Mouse (Mus musculus) heart, embryonic 14.5 days (tissue): ENCODE data around the gene Ankib1. TPM values are rescaled to one million over a fixed set of nuclear protein-coding genes. Genes with fewer than 3 reads are reported as not detected.
"Not testable (repeated sequence)": the region's sequence is repeated elsewhere in the genome, so short reads cannot be mapped to it uniquely, and the experiment has no call there.

Experiments
- ATAC-seq: fragments of 200-750 bp; cut with Nextera tagmentation; 2 replicates; pipeline ENCODE4 v1.8.0; 2017; ENCODE audit warnings: low read depth, moderate TSS enrichment; ENCODE audit not compliant: insufficient number of reproducible peaks, insufficient read depth, low FRiP score
- H3K27ac ChIP-seq, 2 experiments: fragments of 200-500 bp in 1 of 2; fragments of 300-500 bp in 1 of 2; sonication (generic) in 1 of 2; replicated peaks in 1 of 2; 2 replicates each; pipeline ENCODE4 v1.5.1; 2012 to 2014; ENCODE audit warnings: low read depth in 2 of 2, low read length in 2 of 2, control low read depth in 1 of 2, mild to moderate bottlenecking in 1 of 2, mixed read lengths in 1 of 2; ENCODE audit not compliant: control insufficient read depth in 1 of 2, insufficient read depth in 1 of 2
- H3K27me3 ChIP-seq: fragments of 300-500 bp; sonication (generic); 2 replicates; pipeline ENCODE4 v1.6.1; 2014; ENCODE audit warnings: mild to moderate bottlenecking, low read length, control low read depth; ENCODE audit not compliant: control insufficient read depth, insufficient read depth
- H3K36me3 ChIP-seq: fragments of 300-500 bp; sonication (generic); 2 replicates; pipeline ENCODE4 v1.6.1; 2014; ENCODE audit warnings: mild to moderate bottlenecking, control low read depth, low read length, mixed read lengths; ENCODE audit not compliant: control insufficient read depth, insufficient read depth
- H3K4me1 ChIP-seq, 2 experiments: fragments of 200-500 bp in 1 of 2; fragments of 300-500 bp in 1 of 2; sonication (generic) in 1 of 2; 2 replicates each; pipeline ENCODE4 v1.6.1; 2012 to 2014; ENCODE audit warnings: low read length in 2 of 2, control low read depth in 1 of 2, mixed read lengths in 1 of 2; ENCODE audit not compliant: control insufficient read depth in 2 of 2, insufficient read depth in 2 of 2
- H3K4me2 ChIP-seq: fragments of 300-500 bp; sonication (generic); 2 replicates; pipeline ENCODE4 v1.6.1; 2014; ENCODE audit warnings: mild to moderate bottlenecking, low read length
- H3K4me3 ChIP-seq, 2 experiments: fragments of 200-500 bp in 1 of 2; fragments of 300-500 bp in 1 of 2; sonication (generic) in 1 of 2; 2 replicates each; pipeline ENCODE4 v1.5.1; 2012 to 2014; ENCODE audit warnings: low read length in 2 of 2, mild to moderate bottlenecking in 2 of 2, control low read depth in 1 of 2, low read depth in 1 of 2, moderate library complexity in 1 of 2; ENCODE audit not compliant: control insufficient read depth in 1 of 2, insufficient read depth in 1 of 2
- H3K9ac ChIP-seq: fragments of 300-500 bp; sonication (generic); 2 replicates; pipeline ENCODE4 v1.6.1; 2014; ENCODE audit warnings: mild to moderate bottlenecking, low read length
- H3K9me3 ChIP-seq: fragments of 300-500 bp; sonication (generic); 2 replicates; pipeline ENCODE4 v1.6.1; 2016; ENCODE audit warnings: low read length, control low read depth; ENCODE audit not compliant: control insufficient read depth
- WGBS: fragments of 180-500 bp; shearing (Covaris S2); extraction: QIAGEN DNeasy Blood & Tissue Kit; methylation state at CpG from one replicate; pipeline ENCODE4 v1.1.7; 2014; 5-methylcytosine and 5-hydroxymethylcytosine counted together
- polyA plus RNA-seq: library from polyadenylated mRNA; unstranded; fragments of >200 nt; fragmentation: Nextera tagmentation; extraction: Ambion mirVana; gene quantifications from 2 replicates; pipeline ENCODE4 v1.2.1, GENCODE M21; 2014

Gene Ankib1
- polyA plus RNA-seq, 1 experiment from 2014 or later = 8.0 TPM

DNA sequence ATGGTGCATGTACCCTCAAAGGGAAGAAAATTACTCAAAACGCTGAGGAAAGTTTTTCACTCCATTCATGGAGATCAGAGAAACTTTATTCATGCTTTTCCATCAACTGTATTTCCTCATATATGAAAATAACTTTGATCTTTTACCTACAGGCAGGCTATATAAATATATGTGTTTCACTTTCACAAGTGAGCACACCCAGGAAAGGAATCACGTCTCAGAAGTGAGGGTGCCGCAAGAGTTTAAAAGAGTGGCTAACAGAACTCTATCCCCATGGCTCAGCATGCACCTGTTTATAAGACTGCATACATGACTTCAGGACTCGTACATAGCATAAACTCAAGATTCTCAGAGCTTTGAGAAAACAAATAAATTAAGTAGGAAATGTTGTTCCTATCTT lies 1.8 kb downstream of the Ankib1 start:
- Histone ChIP-seq H3K9ac (no peak overlapping the region), H3K9me3 (no peaks in the 10 kb centered on the region)

DNA sequence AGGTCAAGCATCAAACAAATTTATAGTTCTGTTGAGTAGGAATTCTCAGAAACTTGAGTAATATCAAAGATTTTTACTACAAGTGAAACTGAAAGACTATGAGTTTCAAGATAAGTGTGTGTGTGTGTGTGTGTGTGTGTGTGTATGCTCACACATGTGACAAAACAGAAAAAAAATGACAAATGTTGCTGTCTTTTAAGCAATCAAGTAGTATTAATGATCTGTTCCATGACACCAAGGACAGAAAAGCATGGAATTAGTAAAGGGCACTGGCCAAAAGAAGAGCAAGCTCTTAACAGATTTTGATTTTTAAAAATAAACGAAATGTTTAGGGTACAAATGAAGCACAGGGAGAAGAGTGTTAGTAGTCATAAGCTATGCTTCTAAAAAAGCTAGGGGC lies 2.7 kb downstream of the Ankib1 start:
- Histone ChIP-seq H3K9me3 (no peaks in the 10 kb centered on the region), H3K27ac (no peak overlapping the region), H3K27me3 (no peaks in the 10 kb centered on the region), H3K9ac (no peak overlapping the region), H3K4me1 (peaks cover 2 to 4% of the 10 kb centered on the region in 2 experiments; a peak in 3 of 4 replicates), H3K4me2 (no peak overlapping the region), H3K36me3 (0 out of 2 replicates have a peak, but pooled peaks cover 3% of the 10 kb centered on the region), H3K4me3 (no peak overlapping the region)
- no peak for ATAC-seq
- WGBS = 78% methylated on average over 1 of the region's 1 CpGs

More for the DNA sequence above, 1.8 kb downstream of the Ankib1 start:
- Histone ChIP-seq H3K36me3 (no peaks in the 10 kb centered on the region), H3K27ac (no peak overlapping the region), H3K4me3 (no peak overlapping the region), H3K4me1 (peaks cover 2 to 4% of the 10 kb centered on the region in 2 experiments; a peak in 3 of 4 replicates), H3K4me2 (no peak overlapping the region; the same call in 1 of the 2 replicates), H3K27me3 (no peaks in the 10 kb centered on the region)
- ATAC-seq = no peak
- 76% methylated on average over 4 of the region's 4 CpGs for WGBS

DNA sequence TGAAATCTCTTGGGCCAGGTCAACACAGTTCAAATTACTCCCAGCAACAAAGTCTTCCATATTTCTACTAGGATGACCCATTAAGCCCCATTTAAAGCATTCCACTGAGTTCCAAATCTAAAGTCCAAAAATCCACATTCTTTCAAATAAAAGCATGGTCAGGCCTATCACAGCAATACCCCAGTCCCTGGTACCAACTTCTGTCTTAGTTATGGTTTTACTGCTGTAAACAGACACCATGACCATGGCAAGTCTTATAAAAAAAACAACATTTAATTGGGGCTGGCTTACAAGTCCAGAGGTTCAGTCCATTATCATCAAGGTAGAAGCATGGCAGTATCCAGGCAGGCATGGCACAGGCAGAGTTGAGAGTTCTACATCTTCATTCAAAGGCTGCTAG lies 4.1 kb downstream of the Ankib1 start:
- ATAC-seq, H3K9me3 ChIP-seq, H3K36me3 ChIP-seq, H3K4me2 ChIP-seq, H3K4me3 ChIP-seq, H3K9ac ChIP-seq, H3K27ac ChIP-seq, H3K4me1 ChIP-seq, H3K27me3 ChIP-seq: not testable (repeated sequence)

DNA sequence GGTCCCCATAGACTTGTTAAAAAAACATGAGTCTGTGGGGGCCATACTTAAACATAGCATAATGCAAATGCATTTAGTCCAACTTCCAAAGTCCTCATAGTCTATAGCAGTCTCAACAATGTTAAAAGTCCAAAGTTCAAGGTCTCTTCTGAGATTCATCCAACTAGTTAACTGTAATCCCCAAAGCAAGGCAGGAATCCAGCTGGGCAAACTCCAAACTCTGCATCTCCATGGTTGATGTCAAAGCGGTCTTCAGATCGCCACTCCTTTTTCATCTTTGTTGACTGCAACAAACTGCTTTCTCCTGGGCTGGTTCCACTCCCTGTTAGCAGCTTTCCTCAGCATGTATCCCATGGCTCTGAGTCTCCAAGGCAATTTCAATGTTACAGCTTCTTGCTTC lies 5.6 kb downstream of the Ankib1 start:
- H3K9me3 ChIP-seq, H3K9ac ChIP-seq, H3K4me2 ChIP-seq, H3K27me3 ChIP-seq, H3K4me3 ChIP-seq, H3K4me1 ChIP-seq, H3K27ac ChIP-seq, ATAC-seq, H3K36me3 ChIP-seq: not testable (repeated sequence)
- 96% methylated on average over 2 of the region's 2 CpGs for WGBS

DNA sequence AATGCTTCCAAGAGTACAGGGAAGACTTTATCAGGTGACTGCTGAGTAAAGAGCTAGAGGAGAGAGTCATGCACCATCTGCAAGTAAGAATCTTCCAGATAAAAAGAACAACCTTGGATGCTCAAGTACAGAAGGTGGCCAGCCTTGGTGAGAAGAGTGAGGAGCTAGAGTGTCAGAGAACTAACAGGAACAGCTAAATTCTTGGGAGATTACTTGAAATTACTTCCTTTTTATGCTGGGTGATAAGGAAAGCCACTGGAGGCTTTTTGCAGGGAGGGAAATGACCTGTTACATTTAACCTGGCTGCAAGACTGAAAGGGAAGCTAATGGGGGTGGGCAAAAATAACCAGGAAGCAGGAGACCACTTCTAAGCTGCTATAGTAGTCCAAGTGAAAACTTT lies 11.7 kb downstream of the Ankib1 start:
- H3K36me3 ChIP-seq = 0 out of 2 replicates have a peak, but pooled peaks cover 5% of the 10 kb centered on the region
- H3K27ac ChIP-seq = no peak overlapping the region
- H3K27me3 ChIP-seq = no peaks in the 10 kb centered on the region
- ATAC-seq = no peak
- no peaks in the 10 kb centered on the region for H3K9me3 ChIP-seq
- H3K4me3 ChIP-seq = no peak overlapping the region
- no peak overlapping the region for H3K4me2 ChIP-seq
- no peak overlapping the region for H3K9ac ChIP-seq
- H3K4me1 ChIP-seq = peaks cover 0 to 5% of the 10 kb centered on the region in 2 experiments; a peak in 2 of 4 replicates

DNA sequence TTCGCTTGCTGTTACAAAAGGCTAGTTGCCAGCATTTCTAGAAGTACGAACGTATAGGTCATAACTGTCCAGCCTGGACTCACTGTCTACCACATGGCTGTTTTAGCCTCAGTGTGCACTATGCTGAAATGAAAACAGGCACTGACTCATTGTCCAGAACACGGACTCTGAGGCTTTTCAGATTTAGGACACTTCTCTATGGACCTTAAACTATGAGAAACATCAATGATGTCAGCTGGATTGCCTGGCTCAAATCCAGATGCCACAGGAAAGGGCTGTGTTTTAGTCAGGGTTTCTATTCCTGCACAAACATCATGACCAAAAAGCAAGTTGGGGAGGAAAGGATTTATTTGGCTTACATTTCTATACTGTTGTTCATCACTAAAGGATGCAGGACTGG lies 15.2 kb downstream of the Ankib1 start:
- WGBS = 63% methylated on average over 4 of the region's 4 CpGs
- H3K4me1 ChIP-seq = peaks cover 0 to 5% of the 10 kb centered on the region in 2 experiments; a peak in 3 of 4 replicates
- H3K9ac ChIP-seq = no peak overlapping the region
- H3K9me3 ChIP-seq = no peaks in the 10 kb centered on the region
- H3K27me3 ChIP-seq = no peaks in the 10 kb centered on the region
- no peak for ATAC-seq
- H3K27ac ChIP-seq = no peak overlapping the region
- H3K4me2 ChIP-seq = no peak overlapping the region
- no peaks in the 10 kb centered on the region for H3K36me3 ChIP-seq
- H3K4me3 ChIP-seq = no peak overlapping the region

DNA sequence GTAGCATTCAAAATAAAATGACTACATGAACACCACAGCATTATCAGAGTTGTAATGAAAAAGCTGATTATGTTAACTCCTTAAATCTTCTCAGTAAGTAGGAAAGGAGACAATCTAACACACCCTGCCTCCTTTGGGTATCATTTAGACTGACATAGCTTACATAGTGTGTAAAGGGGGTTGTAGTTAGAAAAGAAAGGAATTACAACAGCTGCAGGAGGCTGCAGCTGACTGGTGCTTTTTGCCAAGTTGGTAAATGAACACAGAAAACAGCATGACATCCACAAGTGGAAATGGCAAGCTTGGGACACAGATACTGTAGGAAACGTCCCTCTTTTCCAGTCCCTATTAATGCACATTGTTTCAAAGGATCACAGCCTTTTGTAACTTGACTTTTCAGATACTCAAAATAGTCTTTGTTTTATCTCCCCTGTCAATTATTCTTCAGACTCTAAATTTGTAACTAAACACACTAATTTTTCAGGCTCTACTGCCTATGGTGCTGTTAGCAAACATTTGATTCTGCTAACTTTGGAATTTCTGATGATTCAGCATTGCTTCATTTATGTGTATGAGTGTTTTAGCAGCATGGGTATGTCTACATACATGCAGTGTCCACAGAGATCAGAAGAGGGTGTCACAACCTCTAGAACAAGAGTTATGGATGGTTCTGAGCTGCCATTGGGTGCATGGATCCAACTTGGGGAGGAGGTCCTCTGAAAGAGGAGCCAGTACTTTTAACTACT lies 17.8 kb downstream of the Ankib1 start:
- no peak for ATAC-seq
- Histone ChIP-seq H3K4me3 (no peak overlapping the region), H3K9ac (no peak overlapping the region), H3K36me3 (no peaks in the 10 kb centered on the region), H3K27ac (no peak overlapping the region), H3K9me3 (no peaks in the 10 kb centered on the region), H3K4me2 (no peak overlapping the region), H3K27me3 (no peaks in the 10 kb centered on the region), H3K4me1 (no peaks in the 10 kb centered on the region; a peak in 2 of 4 replicates)
- WGBS = 48% methylated on average over 1 of the region's 1 CpGs
